Mouse (Mus musculus) hindbrain, embryonic 12.5 days (tissue): Measurements from ENCODE around the gene Atp8b4. TPM values are rescaled to one million over a fixed set of nuclear protein-coding genes. Genes with fewer than 3 reads are reported as not detected.

Source experiments
- ATAC-seq: fragments of 200-750 bp; cut with Nextera tagmentation; 2 replicates; pipeline ENCODE4 v1.8.0; 2017; ENCODE audit warnings: moderate TSS enrichment; ENCODE audit not compliant: low FRiP score
- H3K27ac ChIP-seq: fragments of 300-500 bp; sonication (generic); 2 replicates; pipeline ENCODE4 v1.5.1; 2016; ENCODE audit warnings: mild to moderate bottlenecking
- H3K27me3 ChIP-seq: fragments of 300-500 bp; sonication (generic); 2 replicates; pipeline ENCODE4 v1.6.1; 2016; ENCODE audit warnings: mild to moderate bottlenecking
- H3K36me3 ChIP-seq: fragments of 300-500 bp; sonication (generic); 2 replicates; pipeline ENCODE4 v1.6.1; 2016; ENCODE audit warnings: mild to moderate bottlenecking
- H3K4me1 ChIP-seq: fragments of 300-500 bp; sonication (generic); 2 replicates; pipeline ENCODE4 v1.6.1; 2016
- H3K4me2 ChIP-seq: fragments of 300-500 bp; sonication (generic); replicated peaks from 2 replicates; pipeline ENCODE4 v1.6.1; 2016; ENCODE audit warnings: mild to moderate bottlenecking
- H3K4me3 ChIP-seq: fragments of 300-500 bp; sonication (generic); 2 replicates; pipeline ENCODE4 v1.5.1; 2016; ENCODE audit warnings: mild to moderate bottlenecking
- H3K9ac ChIP-seq: fragments of 300-500 bp; sonication (generic); 2 replicates; pipeline ENCODE4 v1.6.1; 2016; ENCODE audit warnings: mild to moderate bottlenecking, moderate library complexity
- H3K9me3 ChIP-seq: fragments of 300-500 bp; sonication (generic); replicated peaks from 2 replicates; pipeline ENCODE4 v1.6.1; 2016; ENCODE audit warnings: mild to moderate bottlenecking
- whole genome bisulfite sequencing: fragments of 180-500 bp; shearing (Covaris S2); methylation state at CpG from one replicate; pipeline ENCODE4 v1.1.7; 2016; 5-methylcytosine and 5-hydroxymethylcytosine counted together
- polyA plus RNA-seq: library from polyadenylated mRNA; unstranded; fragments of >200 nt; fragmentation: Nextera tagmentation; extraction: Ambion mirVana; gene quantifications from 2 replicates; pipeline ENCODE4 v1.2.1, GENCODE M21; 2016

Atp8b4 gene
- polyA plus RNA-seq, 1 experiment from 2014 or later = 0.12 TPM

DNA sequence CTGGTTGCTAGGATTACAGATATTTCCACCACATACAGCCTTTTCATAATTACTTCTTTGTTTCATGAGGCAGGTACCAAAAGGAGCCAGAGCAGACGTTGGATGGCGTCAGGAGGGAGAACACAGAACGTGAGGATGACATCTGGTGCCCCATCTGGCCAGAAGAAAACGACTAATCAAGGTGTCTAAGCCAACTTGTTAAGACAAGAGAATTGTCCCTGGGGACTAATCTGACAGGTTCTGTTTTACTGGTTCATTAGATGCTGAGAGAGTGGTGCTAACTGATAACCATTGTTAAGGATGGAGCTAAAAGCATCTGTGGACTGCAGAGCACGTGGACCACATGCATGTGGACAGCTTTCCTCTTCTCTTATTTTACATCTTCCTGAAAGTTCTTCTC is 7.8 kb downstream of the Atp8b4 start:
- 48% methylated on average over 5 of the region's 5 CpGs for WGBS
- Histone ChIP-seq H3K36me3 (no peaks in the 10 kb centered on the region), H3K9ac (no peak overlapping the region), H3K27ac (no peak overlapping the region), H3K4me3 (no peak overlapping the region), H3K4me1 (no peaks in the 10 kb centered on the region), H3K27me3 (no peaks in the 10 kb centered on the region), H3K9me3 (no peaks in the 10 kb centered on the region), H3K4me2 (no peak overlapping the region)
- ATAC-seq = no peak

DNA sequence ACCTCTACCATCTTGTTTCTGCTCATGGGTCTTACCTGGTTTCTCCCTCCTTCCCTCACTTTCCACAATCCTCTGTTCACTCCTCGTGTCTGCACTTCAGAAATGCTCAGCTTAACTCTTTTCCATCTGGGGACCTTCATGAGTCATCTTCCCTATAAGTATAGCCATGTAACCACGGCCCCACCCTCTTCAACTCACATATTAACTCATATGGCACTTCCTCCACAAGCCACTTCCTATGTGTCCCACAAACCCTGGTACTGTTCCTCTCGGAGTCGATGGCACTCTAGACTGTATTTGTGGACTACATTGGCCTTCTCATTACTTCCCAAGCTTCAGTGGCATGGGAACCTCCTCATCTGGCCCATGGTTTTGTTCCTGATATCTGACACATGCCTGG is 9.0 kb downstream of the Atp8b4 start:
- Histone ChIP-seq H3K27ac (no peak overlapping the region), H3K4me3 (no peak overlapping the region), H3K9me3 (no peaks in the 10 kb centered on the region), H3K9ac (no peak overlapping the region), H3K27me3 (no peaks in the 10 kb centered on the region), H3K36me3 (no peaks in the 10 kb centered on the region), H3K4me2 (no peak overlapping the region), H3K4me1 (no peaks in the 10 kb centered on the region)
- WGBS = 91% methylated on average over 4 of the region's 4 CpGs
- no peak for ATAC-seq

DNA sequence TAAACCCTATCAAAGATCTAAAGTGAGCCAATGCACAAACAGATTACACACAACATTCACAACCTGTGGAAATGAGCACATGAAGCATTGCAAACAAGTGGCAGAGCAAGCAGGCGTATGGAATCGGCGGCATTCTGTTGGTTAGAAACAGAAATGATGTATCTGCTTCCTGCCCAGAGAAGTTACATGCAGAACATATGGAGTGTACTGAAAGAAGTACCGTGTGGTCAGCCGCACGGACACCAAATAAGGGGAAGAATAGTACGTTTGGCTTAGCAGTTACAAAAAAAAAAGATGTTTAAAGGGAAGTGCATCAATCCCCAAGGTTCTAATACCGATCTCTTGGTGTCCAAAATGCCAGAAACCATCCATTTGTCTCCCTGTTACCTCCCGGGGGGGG is 9.9 kb downstream of the Atp8b4 start:
- ATAC-seq = no peak
- no peaks in the 10 kb centered on the region for H3K36me3 ChIP-seq
- 92% methylated on average over 9 of the region's 9 CpGs for WGBS
- no peaks in the 10 kb centered on the region for H3K9me3 ChIP-seq
- no peak overlapping the region for H3K4me2 ChIP-seq
- no peak overlapping the region for H3K9ac ChIP-seq
- no peak overlapping the region for H3K27ac ChIP-seq
- H3K4me3 ChIP-seq = no peak overlapping the region
- no peaks in the 10 kb centered on the region for H3K4me1 ChIP-seq
- no peaks in the 10 kb centered on the region for H3K27me3 ChIP-seq

DNA sequence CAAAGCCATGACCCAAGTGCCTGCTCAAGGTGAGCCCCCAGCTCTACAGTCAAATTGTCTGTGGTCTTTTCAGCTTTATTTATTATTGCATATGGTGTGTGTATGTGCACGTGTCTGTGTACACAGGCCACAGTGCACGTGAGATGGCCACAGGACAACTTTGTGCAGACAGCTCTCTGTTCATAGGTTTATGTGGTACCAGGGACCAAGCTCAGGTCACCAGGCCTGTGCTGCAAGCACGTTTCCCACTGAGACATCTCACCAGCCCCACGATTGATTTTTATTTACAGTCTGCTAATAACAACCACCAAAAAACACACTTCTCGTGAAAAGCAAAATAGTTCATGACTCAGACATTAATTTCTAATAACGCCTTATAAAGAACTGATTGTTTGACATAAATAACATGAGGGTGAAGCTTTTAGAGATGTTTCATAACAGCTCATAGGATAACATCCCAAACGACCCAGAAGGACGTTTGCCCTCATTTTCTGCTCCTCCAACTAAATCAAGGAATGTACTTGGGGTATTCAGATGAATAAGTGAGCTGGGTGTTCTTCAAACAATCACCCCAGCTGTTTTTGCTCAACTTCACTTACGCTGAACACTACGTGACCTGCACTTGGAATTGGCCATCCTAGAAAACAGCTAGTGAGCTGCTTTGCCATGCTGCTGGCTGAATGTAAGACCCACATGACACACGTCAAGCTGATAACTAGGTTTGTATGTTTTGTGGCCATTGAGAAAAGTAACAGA is 15.0 kb downstream of the Atp8b4 start:
- Histone ChIP-seq H3K4me1 (no peaks in the 10 kb centered on the region), H3K4me3 (no peak overlapping the region), H3K9ac (no peak overlapping the region), H3K27ac (no peak overlapping the region), H3K9me3 (no peaks in the 10 kb centered on the region), H3K36me3 (no peaks in the 10 kb centered on the region), H3K27me3 (no peaks in the 10 kb centered on the region), H3K4me2 (no peak overlapping the region)
- 85% methylated on average over 11 of the region's 11 CpGs for WGBS
- no peak for ATAC-seq

DNA sequence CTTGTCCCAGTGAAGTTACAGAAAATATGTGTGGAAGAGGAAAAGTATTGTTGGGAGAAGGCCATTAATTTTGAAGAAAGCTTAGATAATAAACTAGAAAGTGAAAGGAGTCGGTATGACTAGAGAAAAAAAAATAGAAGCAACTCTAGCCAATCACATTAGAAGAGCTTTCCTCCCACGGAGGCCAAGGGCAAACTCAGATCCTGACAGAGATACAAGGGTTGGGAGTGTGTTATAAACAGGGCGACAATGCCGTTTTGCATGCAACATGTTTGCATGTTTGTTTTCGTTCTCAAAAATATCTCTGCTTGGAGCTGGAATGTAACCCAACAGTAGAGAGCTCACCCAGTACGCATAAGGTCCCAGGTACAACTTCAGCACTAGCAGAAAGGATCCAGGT is 17.1 kb downstream of the Atp8b4 start:
- H3K27me3 ChIP-seq = no peaks in the 10 kb centered on the region
- no peak overlapping the region for H3K9ac ChIP-seq
- no peak overlapping the region for H3K4me2 ChIP-seq
- H3K4me3 ChIP-seq = no peak overlapping the region
- no peak overlapping the region for H3K27ac ChIP-seq
- no peaks in the 10 kb centered on the region for H3K4me1 ChIP-seq
- no peaks in the 10 kb centered on the region for H3K36me3 ChIP-seq
- no peaks in the 10 kb centered on the region for H3K9me3 ChIP-seq
- no peak for ATAC-seq
- 86% methylated on average over 6 of the region's 6 CpGs for WGBS

DNA sequence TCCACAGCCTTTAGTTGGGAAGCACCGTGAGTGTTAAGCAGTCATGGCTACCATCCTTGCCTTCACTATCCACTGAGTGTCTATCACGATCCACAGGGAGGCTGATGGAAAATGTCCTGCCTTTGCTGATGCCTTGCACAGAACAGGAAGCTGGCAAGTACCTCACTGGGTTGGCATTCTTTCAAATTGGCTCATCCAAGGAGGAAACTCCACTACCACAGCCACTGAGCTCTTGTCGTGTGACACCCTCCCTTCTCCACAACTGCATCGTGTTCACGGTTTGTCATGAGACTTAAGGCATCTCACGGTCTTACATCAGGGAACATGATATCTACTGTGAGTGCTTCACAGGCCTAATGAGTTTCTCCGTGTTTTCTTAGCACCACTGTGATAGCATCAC is 22.9 kb downstream of the Atp8b4 start:
- no peak overlapping the region for H3K9ac ChIP-seq
- H3K36me3 ChIP-seq = no peaks in the 10 kb centered on the region
- 87% methylated on average over 7 of the region's 7 CpGs for WGBS
- H3K4me2 ChIP-seq = no peak overlapping the region
- H3K4me1 ChIP-seq = no peaks in the 10 kb centered on the region
- H3K4me3 ChIP-seq = no peak overlapping the region
- ATAC-seq = no peak
- H3K9me3 ChIP-seq = no peaks in the 10 kb centered on the region
- H3K27ac ChIP-seq = no peak overlapping the region
- no peaks in the 10 kb centered on the region for H3K27me3 ChIP-seq

DNA sequence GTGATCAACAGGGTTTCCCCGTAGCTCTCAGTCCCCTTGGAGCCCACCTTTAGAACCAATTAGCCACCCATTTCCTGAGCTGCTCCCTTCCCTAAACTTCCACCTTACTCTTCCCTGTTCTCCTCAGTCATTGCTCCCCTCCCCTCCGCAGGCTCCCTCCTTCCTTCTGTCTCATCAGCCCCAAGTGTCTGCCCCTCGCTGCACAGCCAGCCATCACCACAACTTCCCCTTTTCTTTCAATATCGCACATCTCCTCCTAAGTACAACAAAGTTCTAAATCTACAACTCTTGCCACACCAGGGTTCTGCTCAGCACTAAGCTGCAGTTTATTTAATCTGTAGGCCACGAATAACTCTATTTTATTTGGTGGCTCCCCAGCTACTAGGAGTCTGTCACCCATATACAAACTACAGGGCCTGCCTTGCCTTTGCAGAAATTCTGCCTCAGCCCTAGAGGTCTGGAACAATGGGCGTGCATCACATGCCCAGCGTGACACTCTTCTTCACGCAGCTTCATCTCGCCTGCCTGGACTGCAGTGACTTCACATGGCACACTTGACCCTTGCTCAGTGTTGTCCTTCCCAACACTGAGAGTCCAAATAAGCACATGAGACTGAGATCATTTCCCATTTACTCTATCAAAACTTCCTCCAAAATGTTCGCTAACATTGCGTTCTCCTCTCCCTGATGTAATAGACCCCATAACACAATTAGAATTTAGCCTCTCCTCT is 24.6 kb downstream of the Atp8b4 start:
- no peak overlapping the region for H3K4me3 ChIP-seq
- no peak overlapping the region for H3K4me2 ChIP-seq
- H3K36me3 ChIP-seq = no peaks in the 10 kb centered on the region
- no peak overlapping the region for H3K9ac ChIP-seq
- H3K27ac ChIP-seq = no peak overlapping the region
- no peak for ATAC-seq
- no peaks in the 10 kb centered on the region for H3K4me1 ChIP-seq
- no peaks in the 10 kb centered on the region for H3K9me3 ChIP-seq
- H3K27me3 ChIP-seq = no peaks in the 10 kb centered on the region
- 90% methylated on average over 11 of the region's 11 CpGs for WGBS

DNA sequence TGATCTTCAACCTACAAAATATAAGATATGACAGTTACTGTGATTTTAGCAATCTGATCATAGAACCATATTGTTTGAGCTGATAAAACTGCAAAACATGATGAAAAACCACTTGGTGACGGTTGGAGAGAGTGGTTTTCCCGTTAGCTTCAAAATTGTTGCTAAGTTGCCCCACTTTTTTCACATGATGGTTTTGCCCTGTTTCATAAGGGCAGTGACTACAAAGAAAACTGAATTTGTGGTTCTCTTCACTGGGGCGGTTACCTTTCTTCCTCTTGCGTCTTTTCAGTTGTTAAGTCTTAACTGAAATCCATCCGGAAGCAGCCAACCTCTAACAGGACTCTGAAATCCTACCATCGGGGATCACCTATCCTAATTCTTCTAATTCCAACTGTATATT is 26.5 kb downstream of the Atp8b4 start:
- H3K9ac ChIP-seq = no peak overlapping the region
- H3K36me3 ChIP-seq = no peaks in the 10 kb centered on the region
- H3K9me3 ChIP-seq = no peaks in the 10 kb centered on the region
- no peaks in the 10 kb centered on the region for H3K4me1 ChIP-seq
- H3K4me3 ChIP-seq = no peak overlapping the region
- no peak overlapping the region for H3K4me2 ChIP-seq
- no peak for ATAC-seq
- 93% methylated on average over 6 of the region's 6 CpGs for WGBS
- no peak overlapping the region for H3K27ac ChIP-seq
- H3K27me3 ChIP-seq = no peaks in the 10 kb centered on the region

DNA sequence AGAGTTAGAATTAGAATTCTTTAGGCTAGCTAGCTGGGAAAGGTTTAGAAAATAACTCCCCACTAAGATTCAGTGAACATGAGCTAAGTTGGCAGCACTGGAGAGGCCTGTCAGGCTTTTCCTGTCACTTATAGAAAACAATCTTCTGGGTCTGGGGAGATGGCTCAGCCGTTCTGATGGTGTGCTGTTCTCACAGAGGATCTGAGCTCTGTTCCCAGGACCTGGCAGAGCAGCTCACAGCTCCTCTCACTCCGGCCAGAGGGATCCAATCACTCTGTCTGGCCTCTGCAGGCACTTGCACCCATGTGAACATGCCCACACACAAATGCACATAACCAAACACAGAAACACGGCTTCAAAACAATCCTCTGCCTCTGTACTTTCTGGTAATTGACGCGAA is 27.6 kb downstream of the Atp8b4 start:
- WGBS = 80% methylated on average over 5 of the region's 5 CpGs
- Histone ChIP-seq H3K27me3 (no peaks in the 10 kb centered on the region), H3K4me3 (no peak overlapping the region), H3K9ac (no peak overlapping the region), H3K36me3 (no peaks in the 10 kb centered on the region), H3K9me3 (no peaks in the 10 kb centered on the region), H3K4me1 (no peaks in the 10 kb centered on the region), H3K27ac (no peak overlapping the region), H3K4me2 (no peak overlapping the region)
- no peak for ATAC-seq

DNA sequence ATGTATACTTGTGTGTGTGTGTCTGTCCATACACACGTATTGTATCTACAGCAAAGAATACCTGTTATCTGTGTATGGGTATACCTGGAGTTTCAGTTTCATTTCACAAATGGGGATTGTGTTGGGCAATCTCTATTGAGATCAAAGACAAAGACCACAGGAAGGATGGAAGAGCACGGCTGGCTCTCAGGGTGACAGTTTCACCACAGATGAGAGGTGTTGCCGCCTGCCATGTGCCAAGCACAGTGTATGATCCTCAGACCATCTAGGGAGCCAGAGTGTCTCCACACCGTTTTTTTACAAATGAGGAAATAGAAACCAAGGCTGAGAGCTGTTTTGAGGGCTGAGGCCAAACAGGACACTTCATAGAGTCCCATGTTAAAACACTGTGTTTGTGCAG is 32.7 kb downstream of the Atp8b4 start:
- Histone ChIP-seq H3K9ac (no peak overlapping the region), H3K4me1 (no peaks in the 10 kb centered on the region), H3K27me3 (no peaks in the 10 kb centered on the region), H3K4me2 (no peak overlapping the region), H3K36me3 (no peaks in the 10 kb centered on the region), H3K4me3 (no peak overlapping the region), H3K27ac (no peak overlapping the region), H3K9me3 (no peaks in the 10 kb centered on the region)
- 81% methylated on average over 4 of the region's 4 CpGs for WGBS
- no peak for ATAC-seq

DNA sequence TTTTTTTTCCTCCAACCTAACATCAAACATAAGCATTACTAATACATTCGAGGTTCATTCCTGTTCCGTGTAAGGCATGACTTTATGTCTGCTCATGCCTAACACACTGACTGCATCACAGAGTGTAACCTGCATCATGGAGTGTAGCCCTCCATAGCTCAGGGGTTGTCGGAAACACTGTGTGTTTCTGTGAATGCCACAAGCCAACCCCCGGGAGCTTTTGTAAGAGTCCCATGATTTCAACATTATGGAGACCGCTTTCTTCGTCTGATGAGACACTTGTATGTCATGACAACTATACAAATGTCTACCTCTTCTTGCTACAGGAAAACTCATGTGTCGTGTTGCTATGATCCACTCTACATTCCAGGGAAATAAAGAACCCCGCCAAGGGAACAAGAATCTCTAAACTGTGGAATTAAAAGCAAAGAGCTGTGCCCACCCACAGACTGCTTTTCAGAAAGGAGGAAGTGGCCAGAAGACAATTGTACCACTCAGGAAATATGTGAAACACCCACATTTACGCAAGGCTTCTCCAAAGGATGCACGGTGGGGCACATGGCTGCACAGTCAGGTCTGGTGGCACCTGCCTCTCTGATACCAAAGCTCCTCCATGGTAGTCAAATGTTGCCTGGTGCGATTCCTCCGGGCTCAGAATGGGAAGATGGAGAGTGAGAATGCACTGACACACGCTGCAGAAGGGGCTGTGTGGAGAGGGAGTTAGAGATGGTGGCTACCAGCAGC is 33.9 kb downstream of the Atp8b4 start:
- Histone ChIP-seq H3K4me2 (no peak overlapping the region), H3K36me3 (no peaks in the 10 kb centered on the region), H3K9ac (no peak overlapping the region), H3K4me1 (no peaks in the 10 kb centered on the region), H3K4me3 (no peak overlapping the region), H3K27me3 (no peaks in the 10 kb centered on the region), H3K9me3 (no peaks in the 10 kb centered on the region), H3K27ac (no peak overlapping the region)
- 84% methylated on average over 13 of the region's 13 CpGs for WGBS
- ATAC-seq = no peak

DNA sequence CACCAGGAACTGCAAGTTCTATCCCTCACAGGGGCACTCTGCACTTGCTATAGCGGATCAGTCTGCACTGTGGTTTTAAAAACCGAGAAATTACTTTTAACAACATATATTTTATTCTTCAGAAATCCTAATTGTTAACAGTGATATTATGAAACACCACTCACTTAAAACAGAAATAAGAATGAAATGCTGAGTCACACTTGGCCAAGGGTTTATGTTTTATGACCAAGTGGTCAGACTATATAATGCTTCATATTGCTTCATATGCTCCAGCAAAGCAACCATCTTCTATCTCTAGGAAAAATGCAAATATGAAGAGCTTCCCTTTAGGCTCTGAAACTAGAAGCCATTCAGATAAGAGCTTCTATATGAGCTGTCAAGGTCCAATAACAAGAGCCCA is 41.8 kb downstream of the Atp8b4 start:
- Histone ChIP-seq H3K27ac (no peak overlapping the region), H3K4me2 (no peak overlapping the region), H3K27me3 (no peaks in the 10 kb centered on the region), H3K36me3 (no peaks in the 10 kb centered on the region), H3K9me3 (no peaks in the 10 kb centered on the region), H3K9ac (no peak overlapping the region), H3K4me1 (no peaks in the 10 kb centered on the region), H3K4me3 (no peak overlapping the region)
- WGBS = 90% methylated on average over 2 of the region's 2 CpGs
- ATAC-seq = no peak
